29 mouse cellular contexts compared by ENCODE assay signal in the genomic region with DNA sequence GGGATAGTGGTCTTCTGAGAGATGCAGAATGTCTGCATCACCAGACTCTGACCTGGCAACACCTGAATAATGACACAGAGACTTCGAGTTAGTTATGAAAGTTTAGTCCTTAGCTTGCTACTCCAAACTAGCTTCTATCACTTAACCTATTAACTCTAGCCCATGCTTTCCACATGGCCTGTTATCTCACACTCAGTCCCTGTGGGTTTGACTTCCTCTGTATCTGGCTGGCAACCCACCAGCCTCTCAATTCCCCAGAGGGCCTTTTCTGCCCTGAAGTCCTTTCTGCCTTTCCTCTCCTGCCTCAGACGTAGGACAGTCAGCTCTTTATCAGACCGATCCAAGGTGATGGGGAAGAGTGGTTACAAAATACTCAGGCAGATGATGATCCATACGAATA.
"Had no signal": no experiment of that assay in that cellular context is flagged by ENCODE, and none has a peak within 500 bp of the region (broad histone marks: within the 10 kb centered on the region; RNA-seq: fewer than 3 reads in every experiment).

No protein-coding gene starts in this region.

- H3K9me3 ChIP-seq: limb, embryonic 10.5 days; limb, embryonic 12.5 days; limb, embryonic 13.5 days; limb, embryonic 15.5 days; liver, embryonic 13.5 days; liver, embryonic 15.5 days; lung, embryonic 15.5 days; midbrain, embryonic 10.5 days; midbrain, embryonic 12.5 days; midbrain, embryonic 13.5 days; midbrain, embryonic 15.5 days had no signal

- H3K4me1 ChIP-seq: limb, embryonic 10.5 days; limb, embryonic 12.5 days; limb, embryonic 13.5 days; limb, embryonic 15.5 days; liver, embryonic 12.5 days; liver, embryonic 13.5 days; liver, embryonic 15.5 days; lung, embryonic 15.5 days; megakaryocyte, embryonic 14.5 days; midbrain, embryonic 10.5 days; midbrain, embryonic 12.5 days; midbrain, embryonic 13.5 days; midbrain, embryonic 15.5 days had no signal

- H3K9ac ChIP-seq: limb, embryonic 12.5 days; limb, embryonic 13.5 days; limb, embryonic 15.5 days; liver, embryonic 12.5 days; liver, embryonic 13.5 days; liver, embryonic 14.5 days; liver, embryonic 15.5 days; liver, postnatal 0 days; lung, embryonic 14.5 days; lung, embryonic 15.5 days; midbrain, embryonic 12.5 days; midbrain, embryonic 13.5 days; midbrain, embryonic 15.5 days had no signal

- H3K27me3 ChIP-seq: limb, embryonic 12.5 days; limb, embryonic 13.5 days; limb, embryonic 15.5 days; liver, embryonic 12.5 days; liver, embryonic 13.5 days; liver, embryonic 15.5 days; lung, embryonic 15.5 days; megakaryocyte, embryonic 14.5 days; midbrain, embryonic 12.5 days; midbrain, embryonic 13.5 days; midbrain, embryonic 15.5 days had no signal

- H3K36me3 ChIP-seq: limb, embryonic 10.5 days; limb, embryonic 12.5 days; limb, embryonic 13.5 days; limb, embryonic 15.5 days; liver, embryonic 12.5 days; liver, embryonic 13.5 days; liver, embryonic 15.5 days; lung, embryonic 15.5 days; midbrain, embryonic 10.5 days; midbrain, embryonic 12.5 days; midbrain, embryonic 13.5 days; midbrain, embryonic 15.5 days had no signal

- H3K27ac ChIP-seq: limb, embryonic 10.5 days; limb, embryonic 12.5 days; limb, embryonic 13.5 days; limb, embryonic 15.5 days; liver, embryonic 12.5 days; liver, embryonic 13.5 days; liver, embryonic 14.5 days; liver, embryonic 15.5 days; lung, embryonic 15.5 days; macrophage; midbrain, embryonic 10.5 days; midbrain, embryonic 12.5 days; midbrain, embryonic 13.5 days; midbrain, embryonic 15.5 days had no signal

- H3K4me3 ChIP-seq: limb, embryonic 10.5 days; limb, embryonic 12.5 days; limb, embryonic 13.5 days; limb, embryonic 15.5 days; liver, embryonic 12.5 days; liver, embryonic 13.5 days; liver, embryonic 15.5 days; lung, embryonic 15.5 days; megakaryocyte, embryonic 14.5 days; midbrain, embryonic 10.5 days; midbrain, embryonic 12.5 days; midbrain, embryonic 13.5 days; midbrain, embryonic 15.5 days; myocyte had no signal

- H3K4me2 ChIP-seq: limb, embryonic 12.5 days; limb, embryonic 13.5 days; limb, embryonic 15.5 days; liver, embryonic 11.5 days; liver, embryonic 12.5 days; liver, embryonic 13.5 days; liver, embryonic 15.5 days; lung, embryonic 14.5 days; lung, embryonic 15.5 days; midbrain, embryonic 11.5 days; midbrain, embryonic 12.5 days; midbrain, embryonic 13.5 days; midbrain, embryonic 15.5 days had no signal

- DNase-seq: left cerebral cortex, postnatal 4 days; liver; liver, embryonic 13.5 days; liver, postnatal 0 days; lung, adult 18-20 months; lung, adult 2 months; lung, embryonic 14.5 days; lung, postnatal 10 days; lung, postnatal 14 days; lung, postnatal 36 days; lung, postnatal 4 days; midbrain, embryonic 14.5 days had no signal
